Mouse (Mus musculus) liver, embryonic 14.5 days (tissue): Measurements from ENCODE around the gene Rab2b.

ENCODE experiments used
- CTCF ChIP-seq: IDR thresholded peaks from 2 replicates; pipeline ENCODE4 v1.5.1; 2016; ENCODE audit warnings: antibody characterized with exemption, low read depth, control low read depth
- EP300 ChIP-seq: IDR thresholded peaks from 2 replicates; pipeline ENCODE4 v1.6.1; 2016; ENCODE audit warnings: antibody characterized with exemption, low read depth

DNA sequence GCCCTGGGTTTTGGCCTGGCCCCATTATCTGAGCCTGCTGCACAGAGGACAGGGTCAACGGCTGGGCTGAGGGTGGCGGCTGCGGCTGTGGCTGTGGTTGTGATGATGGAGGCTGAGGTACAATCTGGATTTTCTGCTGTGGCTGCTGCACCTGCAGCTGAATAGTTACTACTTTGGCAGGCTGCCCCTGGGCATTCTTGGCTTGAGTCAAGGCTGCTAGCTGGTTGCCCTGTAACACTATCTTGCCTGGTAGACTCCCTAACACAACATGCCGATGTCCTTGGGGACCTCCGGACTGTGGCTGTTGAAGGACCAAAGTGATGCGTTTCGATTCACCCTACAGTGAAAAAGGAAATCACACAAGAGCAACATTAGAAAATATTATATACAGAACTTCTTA is 44.2 kb downstream of the Rab2b start:
- TF ChIP-seq CTCF = no peak
- no peak for TF ChIP-seq EP300
